Mouse (Mus musculus): Measurements from ENCODE around the gene Il31ra. TPM values are rescaled to one million over a fixed set of nuclear protein-coding genes. Genes with fewer than 3 reads are reported as not detected.

The Il31ra gene
- polyA plus RNA-seq, 1 experiment: 0.56 TPM

GRCm38 (mm10) chr13:112621592-112621991, 27.4 kb upstream of the Il31ra start:
- TF ChIP-seq CTCF (IDR thresholded peaks at IDR 0.05; ENCODE audit: control insufficient read depth, insufficient read depth, insufficient replicate concordance, low read depth, low read length) (no peak), POLR2A (IDR thresholded peaks at IDR 0.05; ENCODE audit: control insufficient read depth, low read depth, low read length) (no peak)
- Histone ChIP-seq H3K27ac (ENCODE audit: control insufficient read depth, insufficient read depth, low read depth, low read length) (no peak overlapping the region), H3K4me3 (ENCODE audit: control insufficient read depth, low read depth, low read length) (no peak overlapping the region), H3K4me1 (ENCODE audit: control insufficient read depth, insufficient read depth, low read length) (no peaks in the 10 kb centered on the region), H3K27me3 (ENCODE audit: control insufficient read depth, insufficient read depth, low read length) (no peaks in the 10 kb centered on the region), H3K36me3 (ENCODE audit: control insufficient read depth, insufficient read depth, low read length) (peaks cover 1% of the 10 kb centered on the region; the same call in 1 of the 2 replicates)

DNA sequence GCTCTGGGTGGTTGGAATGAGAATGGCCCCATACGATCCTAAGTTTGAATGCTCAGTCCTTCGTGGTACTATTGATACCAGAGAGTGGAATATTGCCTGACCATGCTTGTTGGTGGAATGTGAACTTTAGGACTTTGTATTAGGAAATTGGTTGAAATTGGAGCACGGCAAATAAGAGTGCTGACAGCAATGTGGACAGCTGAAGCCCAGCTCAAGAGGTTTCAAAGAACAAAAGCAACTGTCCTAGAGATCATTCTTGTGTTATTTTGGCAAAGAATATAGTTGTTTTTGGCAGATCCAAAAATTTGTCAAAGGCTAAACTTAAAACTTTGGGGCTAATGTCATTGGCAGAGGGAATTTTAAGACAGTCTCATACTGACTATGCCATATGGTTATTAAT, 14.4 kb upstream of the Il31ra start:
- Histone ChIP-seq H3K4me3 (ENCODE audit: control insufficient read depth, low read depth, low read length) (no peak overlapping the region), H3K36me3 (ENCODE audit: control insufficient read depth, insufficient read depth, low read length) (peaks cover 2% of the 10 kb centered on the region; the same call in 1 of the 2 replicates), H3K27me3 (ENCODE audit: control insufficient read depth, insufficient read depth, low read length) (no peaks in the 10 kb centered on the region), H3K4me1 (ENCODE audit: control insufficient read depth, insufficient read depth, low read length) (no peaks in the 10 kb centered on the region), H3K27ac (ENCODE audit: control insufficient read depth, insufficient read depth, low read depth, low read length) (no peak overlapping the region)
- TF ChIP-seq CTCF (IDR thresholded peaks at IDR 0.05; ENCODE audit: control insufficient read depth, insufficient read depth, insufficient replicate concordance, low read depth, low read length): no peak
- no peak for TF ChIP-seq POLR2A (IDR thresholded peaks at IDR 0.05; ENCODE audit: control insufficient read depth, low read depth, low read length)

DNA sequence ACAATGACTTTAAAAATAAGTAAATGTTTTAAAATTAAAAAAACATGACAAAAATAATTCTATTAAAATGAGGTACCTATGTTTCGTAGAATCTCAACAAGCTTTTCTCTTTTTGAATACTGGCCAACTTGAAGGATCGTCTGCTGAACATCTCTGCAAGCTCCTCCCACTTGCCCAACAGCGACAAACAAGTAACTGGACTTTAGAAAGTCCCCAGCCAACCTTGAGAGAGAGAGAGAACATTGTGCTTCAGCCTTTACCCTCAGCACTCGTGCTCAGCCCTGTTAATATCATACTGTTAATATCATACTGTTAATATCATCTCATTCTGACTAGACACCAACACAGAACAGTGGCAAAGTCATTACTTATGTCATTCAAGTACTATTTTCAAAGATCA, 10.3 kb upstream of the Il31ra start:
- Histone ChIP-seq H3K27me3 (ENCODE audit: control insufficient read depth, insufficient read depth, low read length) (no peaks in the 10 kb centered on the region), H3K27ac (ENCODE audit: control insufficient read depth, insufficient read depth, low read depth, low read length) (no peak overlapping the region), H3K4me3 (ENCODE audit: control insufficient read depth, low read depth, low read length) (no peak overlapping the region), H3K36me3 (ENCODE audit: control insufficient read depth, insufficient read depth, low read length) (no peaks in the 10 kb centered on the region; the same call in 1 of the 2 replicates), H3K4me1 (ENCODE audit: control insufficient read depth, insufficient read depth, low read length) (no peaks in the 10 kb centered on the region)
- TF ChIP-seq POLR2A (IDR thresholded peaks at IDR 0.05; ENCODE audit: control insufficient read depth, low read depth, low read length): no peak
- no peak for TF ChIP-seq CTCF (IDR thresholded peaks at IDR 0.05; ENCODE audit: control insufficient read depth, insufficient read depth, insufficient replicate concordance, low read depth, low read length)

- TF ChIP-seq CTCF (IDR thresholded peaks at IDR 0.05; ENCODE audit: control insufficient read depth, insufficient read depth, insufficient replicate concordance, low read depth, low read length): no peak
- TF ChIP-seq POLR2A (IDR thresholded peaks at IDR 0.05; ENCODE audit: control insufficient read depth, low read depth, low read length): no peak
- Histone ChIP-seq H3K4me1 (ENCODE audit: control insufficient read depth, insufficient read depth, low read length) (no peaks in the 10 kb centered on the region), H3K36me3 (ENCODE audit: control insufficient read depth, insufficient read depth, low read length) (no peaks in the 10 kb centered on the region; the same call in 1 of the 2 replicates), H3K27ac (ENCODE audit: control insufficient read depth, insufficient read depth, low read depth, low read length) (no peak overlapping the region), H3K4me3 (ENCODE audit: control insufficient read depth, low read depth, low read length) (no peak overlapping the region), H3K27me3 (ENCODE audit: control insufficient read depth, insufficient read depth, low read length) (no peaks in the 10 kb centered on the region)
These were observed 9.7 kb upstream of the Il31ra start for GRCm38 (mm10) chr13:112603839-112604238.

DNA sequence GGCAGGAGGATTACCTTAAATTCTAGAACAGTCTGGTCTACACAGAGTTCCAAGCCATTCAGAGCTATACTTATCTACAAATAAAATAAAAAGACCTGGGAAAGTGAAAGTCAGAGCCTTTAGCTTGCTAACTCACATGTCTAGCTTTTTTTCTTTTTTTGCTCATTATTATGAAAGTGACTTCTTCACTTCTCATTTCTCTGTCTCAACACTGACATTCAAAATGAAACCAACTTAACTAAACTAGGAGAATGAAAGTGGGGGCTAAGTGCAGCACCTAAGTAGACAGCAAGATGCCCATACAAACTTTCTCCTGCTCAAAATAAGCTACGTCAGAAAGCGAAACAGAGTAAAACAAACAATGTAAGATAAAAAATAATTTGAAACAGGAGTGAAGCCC, 8.4 kb upstream of the Il31ra start:
- no peaks in the 10 kb centered on the region for H3K4me1 ChIP-seq (ENCODE audit: control insufficient read depth, insufficient read depth, low read length)
- H3K27ac ChIP-seq (ENCODE audit: control insufficient read depth, insufficient read depth, low read depth, low read length): no peak overlapping the region
- no peak overlapping the region for H3K4me3 ChIP-seq (ENCODE audit: control insufficient read depth, low read depth, low read length)
- H3K36me3 ChIP-seq (ENCODE audit: control insufficient read depth, insufficient read depth, low read length): no peaks in the 10 kb centered on the region
- H3K27me3 ChIP-seq (ENCODE audit: control insufficient read depth, insufficient read depth, low read length): no peaks in the 10 kb centered on the region
- no peak for TF ChIP-seq POLR2A (IDR thresholded peaks at IDR 0.05; ENCODE audit: control insufficient read depth, low read depth, low read length)
- no peak for TF ChIP-seq CTCF (IDR thresholded peaks at IDR 0.05; ENCODE audit: control insufficient read depth, insufficient read depth, insufficient replicate concordance, low read depth, low read length)

DNA sequence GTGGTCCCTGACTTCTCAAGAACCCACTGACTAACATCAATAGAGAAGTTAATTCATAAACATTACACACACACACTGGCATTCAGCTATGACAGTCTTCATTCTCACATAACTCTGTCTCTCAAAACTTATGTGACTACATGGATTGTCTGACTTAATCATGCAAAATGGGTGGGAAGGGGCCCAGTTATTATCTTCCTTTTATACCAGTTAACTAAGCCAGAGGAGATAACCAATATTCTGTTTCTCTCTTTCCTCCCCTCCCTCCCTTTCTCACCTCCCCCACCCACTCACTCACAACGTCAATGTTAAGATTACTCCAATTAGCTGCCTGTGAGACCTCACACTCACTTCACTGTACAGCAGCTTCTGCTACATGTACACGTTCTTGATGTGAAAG, 3.9 kb downstream of the Il31ra start:
- Histone ChIP-seq H3K27me3 (ENCODE audit: control insufficient read depth, insufficient read depth, low read length) (no peaks in the 10 kb centered on the region), H3K36me3 (ENCODE audit: control insufficient read depth, insufficient read depth, low read length) (no peaks in the 10 kb centered on the region), H3K4me1 (ENCODE audit: control insufficient read depth, insufficient read depth, low read length) (no peaks in the 10 kb centered on the region), H3K27ac (ENCODE audit: control insufficient read depth, insufficient read depth, low read depth, low read length) (no peak overlapping the region), H3K4me3 (ENCODE audit: control insufficient read depth, low read depth, low read length) (no peak overlapping the region)
- TF ChIP-seq POLR2A (IDR thresholded peaks at IDR 0.05; ENCODE audit: control insufficient read depth, low read depth, low read length) (no peak), CTCF (IDR thresholded peaks at IDR 0.05; ENCODE audit: control insufficient read depth, insufficient read depth, insufficient replicate concordance, low read depth, low read length) (no peak)

DNA sequence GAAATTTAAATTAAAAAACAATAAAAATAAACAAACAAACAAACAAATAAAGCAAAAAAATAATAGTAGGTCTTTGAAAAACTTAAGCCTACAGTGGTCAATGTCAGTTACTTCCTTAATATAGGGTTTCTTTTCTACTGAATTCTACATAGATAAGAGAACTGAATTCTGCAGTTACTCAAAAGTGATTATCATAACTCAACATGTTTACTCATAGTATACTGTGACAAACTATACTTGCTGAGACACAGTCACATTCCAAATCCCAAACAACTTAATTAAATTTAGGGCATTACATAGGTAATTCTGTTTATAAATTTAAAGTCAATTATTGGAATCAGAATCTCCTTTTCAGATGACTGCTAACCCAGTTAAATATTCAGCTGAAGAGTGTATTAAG, 4.5 kb downstream of the Il31ra start:
- H3K4me1 ChIP-seq (ENCODE audit: control insufficient read depth, insufficient read depth, low read length): no peaks in the 10 kb centered on the region
- TF ChIP-seq CTCF (IDR thresholded peaks at IDR 0.05; ENCODE audit: control insufficient read depth, insufficient read depth, insufficient replicate concordance, low read depth, low read length) (no peak), POLR2A (IDR thresholded peaks at IDR 0.05; ENCODE audit: control insufficient read depth, low read depth, low read length) (no peak)
- no peak overlapping the region for H3K4me3 ChIP-seq (ENCODE audit: control insufficient read depth, low read depth, low read length)
- no peaks in the 10 kb centered on the region for H3K36me3 ChIP-seq (ENCODE audit: control insufficient read depth, insufficient read depth, low read length)
- H3K27me3 ChIP-seq (ENCODE audit: control insufficient read depth, insufficient read depth, low read length): no peaks in the 10 kb centered on the region
- H3K27ac ChIP-seq (ENCODE audit: control insufficient read depth, insufficient read depth, low read depth, low read length): no peak overlapping the region
